Mouse (Mus musculus) left cerebral cortex, adult 6 months (tissue): ENCODE results near the gene Olfr746. TPM values are rescaled to one million over a fixed set of nuclear protein-coding genes. Genes with fewer than 3 reads are reported as not detected.

Experiments
- long read RNA-seq, 2 experiments: library from polyadenylated mRNA; unstranded; transcript quantifications; one replicate each; pipeline ENCODE4 v2.0.0; 2019 to 2020
- polyA plus RNA-seq: library from polyadenylated mRNA; unstranded; fragments of <200 nt; fragmentation: Nextera tagmentation; gene quantifications from 2 replicates; pipeline ENCODE4 v1.2.3, GENCODE M21; 2021

The Olfr746 gene
- polyA plus RNA-seq = not detected in 2 replicates
- long read RNA-seq, experiment 1 = 0 reads
- long read RNA-seq, experiment 2 = 0 reads

GRCm38 (mm10) chr14:50646783-50647182, at the start of gene Olfr746:
Gene Olfr746, plus strand, starts transcription at chr14:50647083.

GRCm38 (mm10) chr14:50614579-50614978, 32.3 kb upstream of the Olfr746 start, which contains the start of gene Olfr744:
Gene Olfr744, plus strand, starts transcription at chr14:50614879.

GRCm38 (mm10) chr14:50639088-50639487, 7.8 kb upstream of the Olfr746 start, which contains the start of gene Olfr745:
Gene Olfr745, plus strand, starts transcription at chr14:50639388.

GRCm38 (mm10) chr14:50693106-50693505, 46.2 kb downstream of the Olfr746 start, which contains the start of gene Olfr747:
Gene Olfr747, minus strand, starts transcription at chr14:50693206.

Other genes with a start within 250 kb of the Olfr746 start
- not detected in 2 replicates for gene Olfr738, start 239.5 kb upstream of the Olfr746 start, polyA plus RNA-seq
- not detected in 2 replicates for gene Olfr739, start 228.5 kb upstream of the Olfr746 start, polyA plus RNA-seq
- gene Olfr740, start 201.5 kb upstream of the Olfr746 start, polyA plus RNA-seq = not detected in 2 replicates
- not detected in 2 replicates for gene Olfr741, start 174.3 kb upstream of the Olfr746 start, polyA plus RNA-seq
- gene Olfr742, start 143.5 kb upstream of the Olfr746 start, polyA plus RNA-seq = not detected in 2 replicates
- not detected in 2 replicates for gene Olfr743, start 125.2 kb upstream of the Olfr746 start, polyA plus RNA-seq
- gene Olfr744, start 32.2 kb upstream of the Olfr746 start, polyA plus RNA-seq = not detected in 2 replicates
- not detected in 2 replicates for gene Olfr745, start 7.7 kb upstream of the Olfr746 start, polyA plus RNA-seq
- not detected in 2 replicates for gene Olfr747, start 46.1 kb downstream of the Olfr746 start, polyA plus RNA-seq
- gene Olfr748, start 60.3 kb downstream of the Olfr746 start, polyA plus RNA-seq = not detected in 2 replicates
- gene Olfr749, start 98.0 kb downstream of the Olfr746 start, polyA plus RNA-seq = not detected in 2 replicates
- 45.5 and 53.6 TPM in 2 replicates for gene Ttc5, start 138.4 kb downstream of the Olfr746 start, polyA plus RNA-seq
- not detected in 2 replicates for gene Ccnb1ip1, start 160.6 kb downstream of the Olfr746 start, polyA plus RNA-seq
- gene Parp2, start 160.8 kb downstream of the Olfr746 start, polyA plus RNA-seq = 20.4 and 20.8 TPM in 2 replicates
- 1.5 and 2.0 TPM in 2 replicates for gene Tep1, start 223.5 kb downstream of the Olfr746 start, polyA plus RNA-seq